Mouse (Mus musculus): ENCODE data around the gene Eef1g. TPM values are rescaled to one million over a fixed set of nuclear protein-coding genes. Genes with fewer than 3 reads are reported as not detected.

Eef1g gene
- polyA plus RNA-seq, 1 experiment from 2014 or later = 297 TPM

GRCm38 (mm10) chr19:8942276-8942964, 24.4 kb upstream of the Eef1g start:
- Histone ChIP-seq H3K27ac (ENCODE audit: low read depth, low read length) (peak overlapping the region; percentile 96), H3K9me3 (ENCODE audit: control insufficient read depth, low read length) (no peaks in the 10 kb centered on the region), H3K9ac (replicated peaks; ENCODE audit: low read depth, low read length) (peak overlapping the region; percentile 95), H3K27me3 (ENCODE audit: control insufficient read depth, insufficient read depth, low read length) (no peaks in the 10 kb centered on the region), H3K4me3 (ENCODE audit: low read depth, low read length) (peak overlapping the region; percentile 95), H3K4me2 (ENCODE audit: low read depth, low read length) (peak overlapping the region; percentile 65), H3K4me1 (ENCODE audit: control insufficient read depth, insufficient read depth, low read length) (peaks cover 20% of the 10 kb centered on the region), H3K36me3 (ENCODE audit: control insufficient read depth, insufficient read depth, low read length) (peaks cover 24% of the 10 kb centered on the region)
- WGBS = 0% methylated on average over 46 of the region's 46 CpGs
- peak; percentile 73 for ATAC-seq (ENCODE audit: low read depth)

DNA sequence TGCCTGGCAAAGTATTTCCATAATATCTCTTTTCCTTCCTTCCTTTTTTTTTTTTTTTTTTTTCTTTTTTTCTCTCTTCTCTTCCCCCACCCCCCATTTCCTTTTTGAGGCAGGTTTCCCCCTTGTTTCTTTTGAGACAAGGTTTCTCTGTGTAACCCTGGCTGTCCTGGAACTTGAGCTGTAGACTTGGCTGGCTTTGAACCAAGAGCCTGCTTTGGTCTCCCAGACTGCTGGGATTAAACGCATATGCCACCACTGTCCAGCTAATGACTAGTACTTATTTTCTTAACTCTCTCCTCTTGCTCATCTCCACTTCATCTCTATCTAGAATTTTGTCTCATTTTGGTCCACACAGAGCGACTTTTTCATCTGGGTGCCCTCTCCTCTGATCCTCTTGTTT, 23.8 kb upstream of the Eef1g start:
- no peak for ATAC-seq (ENCODE audit: low read depth)
- 78% methylated on average over 2 of the region's 2 CpGs for whole genome bisulfite sequencing
- H3K4me1 ChIP-seq (ENCODE audit: control insufficient read depth, insufficient read depth, low read length) = peaks cover 20% of the 10 kb centered on the region
- no peaks in the 10 kb centered on the region for H3K27me3 ChIP-seq (ENCODE audit: control insufficient read depth, insufficient read depth, low read length)
- H3K9me3 ChIP-seq (ENCODE audit: control insufficient read depth, low read length) = no peaks in the 10 kb centered on the region
- H3K4me2 ChIP-seq (ENCODE audit: low read depth, low read length) = peak overlapping the region; percentile 65
- peak overlapping the region; percentile 95 for H3K4me3 ChIP-seq (ENCODE audit: low read depth, low read length)
- no peak overlapping the region for H3K27ac ChIP-seq (ENCODE audit: low read depth, low read length)
- H3K36me3 ChIP-seq (ENCODE audit: control insufficient read depth, insufficient read depth, low read length) = peaks cover 30% of the 10 kb centered on the region
- H3K9ac ChIP-seq (replicated peaks; ENCODE audit: low read depth, low read length) = peak overlapping the region; percentile 95; the same call in 1 of the 2 replicates

- peaks cover 40% of the 10 kb centered on the region for H3K36me3 ChIP-seq (ENCODE audit: control insufficient read depth, insufficient read depth, low read length)
- H3K27ac ChIP-seq (ENCODE audit: low read depth, low read length) = no peak overlapping the region
- ATAC-seq (ENCODE audit: low read depth) = no peak
- WGBS = 62% methylated on average over 5 of the region's 5 CpGs
- H3K9ac ChIP-seq (replicated peaks; ENCODE audit: low read depth, low read length) = no peak overlapping the region
- peak overlapping the region; percentile 2; the same call in 1 of the 2 replicates for H3K4me2 ChIP-seq (ENCODE audit: low read depth, low read length)
- H3K4me3 ChIP-seq (ENCODE audit: low read depth, low read length) = no peak overlapping the region
- H3K9me3 ChIP-seq (ENCODE audit: control insufficient read depth, low read length) = no peaks in the 10 kb centered on the region
- no peaks in the 10 kb centered on the region for H3K27me3 ChIP-seq (ENCODE audit: control insufficient read depth, insufficient read depth, low read length)
- peaks cover 20% of the 10 kb centered on the region for H3K4me1 ChIP-seq (ENCODE audit: control insufficient read depth, insufficient read depth, low read length)
Measured at GRCm38 (mm10) chr19:8944062-8944461, 22.8 kb upstream of the Eef1g start.

DNA sequence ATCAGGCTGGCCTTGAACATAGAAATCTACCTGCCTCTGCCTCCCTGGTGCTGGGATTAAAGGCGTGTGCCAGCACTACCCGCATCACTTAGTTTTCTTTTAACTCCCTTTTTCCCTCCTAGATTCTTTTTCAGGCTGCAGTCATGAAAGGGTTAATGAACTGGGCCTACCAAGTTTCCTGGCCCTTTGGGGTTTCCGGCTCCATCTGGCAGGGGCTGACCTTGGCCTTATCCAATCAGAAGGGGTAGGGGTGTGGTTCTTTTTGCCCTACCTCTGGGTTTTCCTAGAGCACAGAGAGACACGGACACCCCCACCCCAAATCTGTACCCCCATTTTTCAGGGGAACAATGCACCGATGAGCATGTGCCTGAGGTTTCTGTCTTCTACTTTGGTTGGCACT, 22.1 kb upstream of the Eef1g start:
- H3K36me3 ChIP-seq (ENCODE audit: control insufficient read depth, insufficient read depth, low read length) = peaks cover 43% of the 10 kb centered on the region
- peak overlapping the region; percentile 24 for H3K4me2 ChIP-seq (ENCODE audit: low read depth, low read length)
- H3K9ac ChIP-seq (replicated peaks; ENCODE audit: low read depth, low read length) = no peak overlapping the region; the same call in 1 of the 2 replicates
- no peaks in the 10 kb centered on the region for H3K27me3 ChIP-seq (ENCODE audit: control insufficient read depth, insufficient read depth, low read length)
- no peaks in the 10 kb centered on the region for H3K9me3 ChIP-seq (ENCODE audit: control insufficient read depth, low read length)
- H3K4me3 ChIP-seq (ENCODE audit: low read depth, low read length) = no peak overlapping the region; the same call in 1 of the 2 replicates
- ATAC-seq (ENCODE audit: low read depth) = no peak
- peaks cover 20% of the 10 kb centered on the region for H3K4me1 ChIP-seq (ENCODE audit: control insufficient read depth, insufficient read depth, low read length)
- no peak overlapping the region for H3K27ac ChIP-seq (ENCODE audit: low read depth, low read length)
- 33% methylated on average over 5 of the region's 5 CpGs for WGBS

DNA sequence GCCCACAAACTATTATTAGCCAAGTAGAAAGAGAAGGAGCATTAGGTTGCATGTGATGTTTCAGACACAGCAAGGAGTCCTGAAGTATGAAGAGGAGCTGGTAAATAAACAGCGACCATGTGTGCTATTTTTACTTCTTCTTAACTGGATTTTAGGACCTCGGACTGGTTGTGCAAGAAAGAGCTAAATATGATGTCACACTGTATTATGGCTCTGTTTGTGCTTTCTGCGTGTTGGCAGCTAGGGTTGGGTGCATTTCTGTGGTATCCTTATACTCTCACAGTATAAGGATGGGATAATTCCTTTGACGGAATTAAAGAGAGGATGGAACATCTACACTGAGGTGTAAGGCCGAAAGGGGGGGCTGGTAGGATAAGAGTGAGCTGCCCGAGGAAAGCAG, 21.6 kb upstream of the Eef1g start:
- H3K9me3 ChIP-seq (ENCODE audit: control insufficient read depth, low read length) = no peaks in the 10 kb centered on the region
- peaks cover 46% of the 10 kb centered on the region for H3K36me3 ChIP-seq (ENCODE audit: control insufficient read depth, insufficient read depth, low read length)
- H3K9ac ChIP-seq (replicated peaks; ENCODE audit: low read depth, low read length) = no peak overlapping the region; the same call in 1 of the 2 replicates
- no peaks in the 10 kb centered on the region for H3K27me3 ChIP-seq (ENCODE audit: control insufficient read depth, insufficient read depth, low read length)
- H3K4me2 ChIP-seq (ENCODE audit: low read depth, low read length) = peak overlapping the region; percentile 24; the same call in 1 of the 2 replicates
- no peak overlapping the region for H3K27ac ChIP-seq (ENCODE audit: low read depth, low read length)
- H3K4me3 ChIP-seq (ENCODE audit: low read depth, low read length) = no peak overlapping the region; the same call in 1 of the 2 replicates
- WGBS = 91% methylated on average over 6 of the region's 6 CpGs
- no peak for ATAC-seq (ENCODE audit: low read depth)
- peaks cover 20% of the 10 kb centered on the region for H3K4me1 ChIP-seq (ENCODE audit: control insufficient read depth, insufficient read depth, low read length)

GRCm38 (mm10) chr19:8946929-8947328, 19.9 kb upstream of the Eef1g start:
- Histone ChIP-seq H3K9ac (replicated peaks; ENCODE audit: low read depth, low read length) (no peak overlapping the region), H3K27me3 (ENCODE audit: control insufficient read depth, insufficient read depth, low read length) (no peaks in the 10 kb centered on the region), H3K36me3 (ENCODE audit: control insufficient read depth, insufficient read depth, low read length) (peaks cover 63% of the 10 kb centered on the region), H3K4me1 (ENCODE audit: control insufficient read depth, insufficient read depth, low read length) (peaks cover 14% of the 10 kb centered on the region; the same call in 1 of the 2 replicates), H3K4me3 (ENCODE audit: low read depth, low read length) (no peak overlapping the region), H3K9me3 (ENCODE audit: control insufficient read depth, low read length) (no peaks in the 10 kb centered on the region), H3K4me2 (ENCODE audit: low read depth, low read length) (no peak overlapping the region), H3K27ac (ENCODE audit: low read depth, low read length) (no peak overlapping the region)
- WGBS = 94% methylated on average over 7 of the region's 7 CpGs
- ATAC-seq (ENCODE audit: low read depth) = no peak

DNA sequence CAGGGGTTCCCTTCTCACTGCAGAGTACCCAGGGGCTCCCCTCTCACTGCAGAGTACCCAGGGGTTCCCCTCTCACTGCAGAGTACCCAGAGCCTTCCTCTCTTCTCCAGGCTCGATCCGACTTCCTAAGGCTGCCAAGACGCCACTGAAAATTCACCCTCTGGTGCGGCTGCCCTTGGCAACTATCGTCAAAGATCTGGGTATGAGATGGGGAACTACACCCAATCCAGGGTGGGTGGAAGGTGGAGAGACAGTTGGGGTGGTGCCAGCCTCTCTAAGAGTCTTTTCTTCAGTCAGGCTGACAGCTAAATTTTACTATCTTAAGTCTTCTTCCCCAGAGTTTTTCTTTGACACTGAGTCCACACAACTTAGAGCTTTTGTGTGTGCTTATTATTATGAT, 16.7 kb upstream of the Eef1g start:
- Histone ChIP-seq H3K9me3 (ENCODE audit: control insufficient read depth, low read length) (no peaks in the 10 kb centered on the region), H3K27ac (ENCODE audit: low read depth, low read length) (no peak overlapping the region), H3K4me3 (ENCODE audit: low read depth, low read length) (no peak overlapping the region), H3K9ac (replicated peaks; ENCODE audit: low read depth, low read length) (no peak overlapping the region), H3K27me3 (ENCODE audit: control insufficient read depth, insufficient read depth, low read length) (no peaks in the 10 kb centered on the region), H3K36me3 (ENCODE audit: control insufficient read depth, insufficient read depth, low read length) (peaks cover 60% of the 10 kb centered on the region), H3K4me1 (ENCODE audit: control insufficient read depth, insufficient read depth, low read length) (peaks cover 18% of the 10 kb centered on the region), H3K4me2 (ENCODE audit: low read depth, low read length) (no peak overlapping the region)
- 92% methylated on average over 5 of the region's 5 CpGs for WGBS
- no peak for ATAC-seq (ENCODE audit: low read depth)

GRCm38 (mm10) chr19:8952241-8952640, 14.6 kb upstream of the Eef1g start:
- H3K4me2 ChIP-seq (ENCODE audit: low read depth, low read length) = no peak overlapping the region

More at GRCm38 (mm10) chr19:8952241-8952640, 14.6 kb upstream of the Eef1g start:
- Histone ChIP-seq H3K27me3 (ENCODE audit: control insufficient read depth, insufficient read depth, low read length) (no peaks in the 10 kb centered on the region), H3K9ac (replicated peaks; ENCODE audit: low read depth, low read length) (peak overlapping the region; percentile 46; the same call in 1 of the 2 replicates), H3K36me3 (ENCODE audit: control insufficient read depth, insufficient read depth, low read length) (peaks cover 41% of the 10 kb centered on the region), H3K4me1 (ENCODE audit: control insufficient read depth, insufficient read depth, low read length) (peaks cover 18% of the 10 kb centered on the region), H3K9me3 (ENCODE audit: control insufficient read depth, low read length) (no peaks in the 10 kb centered on the region), H3K27ac (ENCODE audit: low read depth, low read length) (peak overlapping the region; percentile 86), H3K4me3 (ENCODE audit: low read depth, low read length) (no peak overlapping the region)
- WGBS = 87% methylated on average over 9 of the region's 9 CpGs
- no peak for ATAC-seq (ENCODE audit: low read depth)

Data from neural tube, embryonic 14.5 days (tissue).